Mouse (Mus musculus): ENCODE data around the gene Foxp1. TPM values are rescaled to one million over a fixed set of nuclear protein-coding genes. Genes with fewer than 3 reads are reported as not detected.

The Foxp1 gene
- polyA plus RNA-seq, 1 experiment = 93.7 TPM

GRCm38 (mm10) chr6:98991900-98992771 is 530.4 kb downstream of the Foxp1 start:
- TF ChIP-seq CTCF (IDR thresholded peaks at IDR 0.05; ENCODE audit: control insufficient read depth, insufficient read depth, low read length) (no peak), POLR2A (IDR thresholded peaks at IDR 0.05; ENCODE audit: borderline replicate concordance, control insufficient read depth, low read depth, low read length) (no peak)
- peaks cover 3% of the 10 kb centered on the region for H3K4me1 ChIP-seq (ENCODE audit: control insufficient read depth, insufficient read depth, low read length)
- WGBS = 86% methylated on average over 5 of the region's 5 CpGs
- H3K27ac ChIP-seq (ENCODE audit: control insufficient read depth, insufficient read depth, low read depth, low read length, poor library complexity) = no peak overlapping the region
- no peak overlapping the region for H3K4me3 ChIP-seq (replicated peaks; ENCODE audit: control insufficient read depth, low read depth, low read length)

- Histone ChIP-seq H3K4me1 (ENCODE audit: control insufficient read depth, insufficient read depth, low read length) (no peaks in the 10 kb centered on the region; the same call in 1 of the 2 replicates), H3K27ac (ENCODE audit: control insufficient read depth, insufficient read depth, low read depth, low read length, poor library complexity) (no peak overlapping the region)
- WGBS = 76% methylated on average over 6 of the region's 6 CpGs
Observed at GRCm38 (mm10) chr6:98987533-98988169, 534.9 kb downstream of the Foxp1 start.

DNA sequence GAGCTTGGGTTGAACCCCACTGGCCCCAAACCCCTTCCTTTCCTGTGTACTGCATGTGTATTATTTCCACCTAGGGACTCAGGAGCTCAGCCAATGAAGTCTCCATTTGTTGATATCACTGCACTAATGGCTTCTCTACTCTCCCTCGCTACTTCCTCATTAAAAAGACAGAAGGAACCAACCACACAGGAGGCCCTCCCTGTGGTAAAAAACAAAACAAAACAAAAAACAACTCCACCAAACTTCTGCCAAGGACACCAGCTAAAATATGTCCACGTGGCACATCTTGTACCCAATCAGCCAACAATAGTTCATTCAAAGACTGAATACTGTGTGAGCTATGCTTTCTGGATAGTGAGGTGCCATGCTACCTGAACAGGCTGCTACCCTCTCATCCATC is 537.1 kb downstream of the Foxp1 start:
- no peak overlapping the region for H3K4me3 ChIP-seq (replicated peaks; ENCODE audit: control insufficient read depth, low read depth, low read length)
- H3K4me1 ChIP-seq (ENCODE audit: control insufficient read depth, insufficient read depth, low read length) = no peaks in the 10 kb centered on the region; the same call in 1 of the 2 replicates
- no peak overlapping the region; the same call in 1 of the 2 replicates for H3K27ac ChIP-seq (ENCODE audit: control insufficient read depth, insufficient read depth, low read depth, low read length, poor library complexity)
- WGBS = 43% methylated on average over 2 of the region's 2 CpGs
- TF ChIP-seq POLR2A (IDR thresholded peaks at IDR 0.05; ENCODE audit: borderline replicate concordance, control insufficient read depth, low read depth, low read length) = no peak
- TF ChIP-seq CTCF (IDR thresholded peaks at IDR 0.05; ENCODE audit: control insufficient read depth, insufficient read depth, low read length) = no peak

More at GRCm38 (mm10) chr6:98987533-98988169, 534.9 kb downstream of the Foxp1 start:
- H3K4me3 ChIP-seq (replicated peaks; ENCODE audit: control insufficient read depth, low read depth, low read length) = no peak overlapping the region
- TF ChIP-seq CTCF (IDR thresholded peaks at IDR 0.05; ENCODE audit: control insufficient read depth, insufficient read depth, low read length) (no peak), POLR2A (IDR thresholded peaks at IDR 0.05; ENCODE audit: borderline replicate concordance, control insufficient read depth, low read depth, low read length) (no peak)

GRCm38 (mm10) chr6:98984626-98985025 is 537.9 kb downstream of the Foxp1 start:
- TF ChIP-seq CTCF (IDR thresholded peaks at IDR 0.05; ENCODE audit: control insufficient read depth, insufficient read depth, low read length) (no peak), POLR2A (IDR thresholded peaks at IDR 0.05; ENCODE audit: borderline replicate concordance, control insufficient read depth, low read depth, low read length) (no peak)
- H3K4me3 ChIP-seq (replicated peaks; ENCODE audit: control insufficient read depth, low read depth, low read length) = no peak overlapping the region
- no peaks in the 10 kb centered on the region; the same call in 1 of the 2 replicates for H3K4me1 ChIP-seq (ENCODE audit: control insufficient read depth, insufficient read depth, low read length)
- WGBS = 85% methylated on average over 6 of the region's 6 CpGs
- H3K27ac ChIP-seq (ENCODE audit: control insufficient read depth, insufficient read depth, low read depth, low read length, poor library complexity) = no peak overlapping the region

GRCm38 (mm10) chr6:98984026-98984425 is 538.5 kb downstream of the Foxp1 start:
- Histone ChIP-seq H3K4me1 (ENCODE audit: control insufficient read depth, insufficient read depth, low read length) (no peaks in the 10 kb centered on the region; the same call in 1 of the 2 replicates), H3K27ac (ENCODE audit: control insufficient read depth, insufficient read depth, low read depth, low read length, poor library complexity) (no peak overlapping the region), H3K4me3 (replicated peaks; ENCODE audit: control insufficient read depth, low read depth, low read length) (no peak overlapping the region)
- no peak for TF ChIP-seq CTCF (IDR thresholded peaks at IDR 0.05; ENCODE audit: control insufficient read depth, insufficient read depth, low read length)
- no peak for TF ChIP-seq POLR2A (IDR thresholded peaks at IDR 0.05; ENCODE audit: borderline replicate concordance, control insufficient read depth, low read depth, low read length)
- 63% methylated on average over 2 of the region's 2 CpGs for WGBS

DNA sequence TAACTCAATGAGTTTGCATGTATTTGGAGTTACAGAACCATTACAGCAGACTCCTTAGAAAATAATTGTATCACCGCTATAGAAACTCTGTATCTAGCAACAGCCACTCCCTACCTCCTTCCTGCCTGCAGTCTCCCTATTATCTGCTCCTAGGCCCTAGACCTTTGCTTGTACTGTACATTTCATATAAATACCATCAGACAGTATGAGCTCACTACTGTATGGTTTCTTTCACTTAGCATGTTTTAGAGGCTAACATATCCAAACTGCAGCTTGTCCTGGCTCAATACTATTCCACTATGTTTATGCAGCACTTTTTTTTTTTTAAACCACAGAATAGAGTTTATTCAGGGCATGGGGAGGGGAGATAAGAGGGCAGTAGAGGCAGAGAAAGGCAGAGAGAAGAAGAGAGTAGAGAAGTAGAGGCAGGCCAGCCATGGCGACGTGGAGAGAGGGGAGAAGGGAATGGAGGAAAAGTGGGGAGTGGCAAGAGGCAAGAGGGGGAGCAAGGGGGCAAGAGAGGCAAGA is 539.1 kb downstream of the Foxp1 start:
- TF ChIP-seq POLR2A (IDR thresholded peaks at IDR 0.05; ENCODE audit: borderline replicate concordance, control insufficient read depth, low read depth, low read length) (no peak), CTCF (IDR thresholded peaks at IDR 0.05; ENCODE audit: control insufficient read depth, insufficient read depth, low read length) (no peak)
- H3K4me3 ChIP-seq (replicated peaks; ENCODE audit: control insufficient read depth, low read depth, low read length) = no peak overlapping the region
- 65% methylated on average over 3 of the region's 3 CpGs for WGBS
- no peaks in the 10 kb centered on the region; the same call in 1 of the 2 replicates for H3K4me1 ChIP-seq (ENCODE audit: control insufficient read depth, insufficient read depth, low read length)
- H3K27ac ChIP-seq (ENCODE audit: control insufficient read depth, insufficient read depth, low read depth, low read length, poor library complexity) = no peak overlapping the region

GRCm38 (mm10) chr6:98981265-98981664 is 541.3 kb downstream of the Foxp1 start:
- no peaks in the 10 kb centered on the region; the same call in 1 of the 2 replicates for H3K4me1 ChIP-seq (ENCODE audit: control insufficient read depth, insufficient read depth, low read length)
- no peak overlapping the region for H3K4me3 ChIP-seq (replicated peaks; ENCODE audit: control insufficient read depth, low read depth, low read length)
- no peak overlapping the region for H3K27ac ChIP-seq (ENCODE audit: control insufficient read depth, insufficient read depth, low read depth, low read length, poor library complexity)
- 68% methylated on average over 6 of the region's 6 CpGs for WGBS
- no peak for TF ChIP-seq POLR2A (IDR thresholded peaks at IDR 0.05; ENCODE audit: borderline replicate concordance, control insufficient read depth, low read depth, low read length)

GRCm38 (mm10) chr6:98980432-98980831 is 542.1 kb downstream of the Foxp1 start:
- no peak for TF ChIP-seq POLR2A (IDR thresholded peaks at IDR 0.05; ENCODE audit: borderline replicate concordance, control insufficient read depth, low read depth, low read length)
- TF ChIP-seq CTCF (IDR thresholded peaks at IDR 0.05; ENCODE audit: control insufficient read depth, insufficient read depth, low read length) = no peak
- 70% methylated on average over 7 of the region's 7 CpGs for WGBS
- Histone ChIP-seq H3K4me3 (replicated peaks; ENCODE audit: control insufficient read depth, low read depth, low read length) (no peak overlapping the region), H3K4me1 (ENCODE audit: control insufficient read depth, insufficient read depth, low read length) (no peaks in the 10 kb centered on the region; the same call in 1 of the 2 replicates), H3K27ac (ENCODE audit: control insufficient read depth, insufficient read depth, low read depth, low read length, poor library complexity) (no peak overlapping the region)

All from bone marrow, adult 2 months (tissue).